Mouse (Mus musculus): ENCODE data around the gene Acta1. TPM values are rescaled to one million over a fixed set of nuclear protein-coding genes. Genes with fewer than 3 reads are reported as not detected.

Gene Acta1
- polyA plus RNA-seq, 1 experiment from 2014 or later: 102 TPM

DNA sequence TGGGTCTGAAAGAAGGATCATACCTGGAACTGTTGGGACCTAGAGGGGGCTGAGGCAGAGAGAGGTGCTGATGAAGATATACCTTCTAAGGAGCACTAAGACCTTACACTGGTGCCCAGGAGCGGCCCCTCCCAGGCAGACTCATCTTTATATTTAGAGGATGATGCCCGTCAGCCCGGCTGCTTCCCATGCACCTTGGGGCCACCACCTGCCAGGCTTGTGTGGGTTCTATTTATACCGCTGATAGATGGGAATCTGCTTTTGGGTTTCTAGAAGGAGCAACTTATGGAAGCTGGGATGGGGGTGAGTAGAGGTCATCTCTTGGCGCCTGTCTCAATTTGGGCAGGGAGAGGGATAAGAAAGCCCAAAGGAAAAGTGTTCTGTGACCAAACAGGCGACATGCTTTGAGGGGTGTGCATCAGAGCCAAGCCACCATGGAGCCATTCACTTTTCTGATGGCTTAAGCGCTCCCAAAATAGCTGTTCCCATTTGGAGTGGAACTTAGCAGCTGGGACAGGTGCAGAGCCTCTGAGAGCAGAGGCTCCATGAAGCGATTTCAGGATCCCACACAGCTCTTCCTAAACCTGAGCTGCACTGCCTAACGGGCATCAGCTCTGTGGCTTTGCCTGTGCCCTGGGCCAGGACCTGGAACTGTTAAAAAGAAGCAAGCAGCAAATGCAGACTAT, 1.3 kb upstream of the Acta1 start:
- Histone ChIP-seq H3K36me3 (peaks cover 22% of the 10 kb centered on the region), H3K27me3 (peaks cover 68% of the 10 kb centered on the region), H3K4me3 (replicated peaks) (no peak overlapping the region), H3K27ac (no peak overlapping the region), H3K4me2 (no peak overlapping the region), H3K9me3 (no peaks in the 10 kb centered on the region), H3K4me1 (replicated peaks) (peaks cover 15% of the 10 kb centered on the region), H3K9ac (replicated peaks) (no peak overlapping the region)
- ATAC-seq (ENCODE audit: insufficient number of reproducible peaks, insufficient read depth, low FRiP score, low TSS enrichment, low read depth): no peak
- 70% methylated on average over 9 of the region's 9 CpGs for WGBS

DNA sequence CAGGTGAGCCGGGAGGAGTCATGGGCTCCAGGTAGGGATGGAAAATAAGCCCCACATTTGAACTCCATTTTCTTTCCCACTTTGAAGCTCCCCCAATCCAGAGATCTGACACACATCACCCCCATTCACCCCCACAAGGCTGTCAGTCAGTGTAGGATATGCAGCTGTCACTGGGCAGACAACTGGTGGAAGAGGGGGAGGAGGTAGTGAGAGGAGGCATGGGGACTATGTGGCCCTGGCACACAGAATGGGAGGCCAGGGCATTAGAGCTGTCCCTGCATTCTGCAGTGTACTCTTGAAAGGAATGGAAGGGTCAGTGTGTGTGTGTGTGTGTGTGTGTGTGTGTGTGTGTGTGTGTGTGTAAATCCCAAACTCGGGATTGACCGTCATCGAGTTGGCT, 679 bp upstream of the Acta1 start:
- Histone ChIP-seq H3K4me2 (no peak overlapping the region), H3K9me3 (no peaks in the 10 kb centered on the region), H3K27me3 (peaks cover 74% of the 10 kb centered on the region), H3K36me3 (peaks cover 16% of the 10 kb centered on the region), H3K4me3 (replicated peaks) (no peak overlapping the region), H3K27ac (no peak overlapping the region), H3K4me1 (replicated peaks) (peaks cover 15% of the 10 kb centered on the region), H3K9ac (replicated peaks) (no peak overlapping the region)
- WGBS: 79% methylated on average over 4 of the region's 4 CpGs
- no peak for ATAC-seq (ENCODE audit: insufficient number of reproducible peaks, insufficient read depth, low FRiP score, low TSS enrichment, low read depth)

DNA sequence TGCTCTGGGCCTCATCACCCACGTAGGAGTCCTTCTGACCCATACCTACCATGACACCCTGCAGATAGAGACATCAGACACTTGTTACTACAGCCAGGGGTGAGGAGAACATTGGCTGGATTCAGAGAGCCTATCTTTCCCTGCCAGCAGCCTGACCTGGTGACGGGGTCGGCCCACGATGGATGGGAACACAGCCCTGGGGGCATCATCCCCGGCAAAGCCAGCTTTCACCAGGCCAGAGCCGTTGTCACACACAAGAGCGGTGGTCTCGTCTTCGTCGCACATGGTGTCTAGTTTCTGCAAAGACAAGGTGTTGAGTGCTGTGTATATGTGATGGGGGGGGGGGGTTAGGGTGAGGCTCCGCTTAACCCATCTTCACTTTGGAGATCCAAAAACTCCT, 1.1 kb downstream of the Acta1 start:
- H3K4me1 ChIP-seq (replicated peaks): peaks cover 15% of the 10 kb centered on the region
- H3K4me3 ChIP-seq (replicated peaks): no peak overlapping the region
- H3K9me3 ChIP-seq: no peaks in the 10 kb centered on the region
- H3K36me3 ChIP-seq: no peaks in the 10 kb centered on the region
- H3K27me3 ChIP-seq: peaks cover 76% of the 10 kb centered on the region
- ATAC-seq (ENCODE audit: insufficient number of reproducible peaks, insufficient read depth, low FRiP score, low TSS enrichment, low read depth): no peak
- no peak overlapping the region for H3K27ac ChIP-seq
- no peak overlapping the region for H3K9ac ChIP-seq (replicated peaks)
- no peak overlapping the region for H3K4me2 ChIP-seq
- WGBS: 78% methylated on average over 11 of the region's 11 CpGs

DNA sequence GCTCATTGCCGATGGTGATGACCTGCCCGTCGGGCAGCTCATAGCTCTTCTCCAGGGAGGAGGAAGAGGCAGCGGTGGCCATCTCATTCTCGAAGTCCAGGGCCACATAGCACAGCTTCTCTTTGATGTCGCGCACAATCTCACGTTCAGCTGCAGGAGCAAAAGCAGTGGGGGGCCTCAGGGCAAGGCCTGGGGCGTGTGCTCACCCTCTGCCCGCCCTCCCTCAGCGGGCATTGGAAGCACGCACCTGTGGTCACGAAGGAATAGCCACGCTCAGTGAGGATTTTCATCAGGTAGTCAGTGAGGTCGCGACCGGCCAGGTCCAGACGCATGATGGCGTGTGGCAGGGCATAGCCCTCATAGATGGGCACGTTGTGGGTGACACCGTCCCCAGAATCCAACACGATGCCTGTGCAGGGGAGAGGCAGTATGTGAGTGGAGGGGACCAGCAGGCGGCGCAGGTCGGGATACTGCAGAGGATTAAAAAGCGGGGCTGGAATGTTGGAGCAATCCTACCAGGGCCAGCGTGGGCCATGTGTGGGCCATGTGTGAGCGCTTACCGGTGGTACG, 1.9 kb downstream of the Acta1 start:
- Histone ChIP-seq H3K4me3 (replicated peaks) (peak overlapping the region; percentile 24), H3K4me2 (peak overlapping the region; percentile 53), H3K9me3 (no peaks in the 10 kb centered on the region), H3K4me1 (replicated peaks) (peaks cover 15% of the 10 kb centered on the region), H3K36me3 (no peaks in the 10 kb centered on the region), H3K27ac (0 out of 2 replicates have a peak overlapping the region, but pooled peaks have one; percentile 4), H3K9ac (replicated peaks) (no peak overlapping the region), H3K27me3 (peaks cover 76% of the 10 kb centered on the region)
- 6% methylated on average over 30 of the region's 30 CpGs for WGBS
- ATAC-seq (ENCODE audit: insufficient number of reproducible peaks, insufficient read depth, low FRiP score, low TSS enrichment, low read depth): no peak

DNA sequence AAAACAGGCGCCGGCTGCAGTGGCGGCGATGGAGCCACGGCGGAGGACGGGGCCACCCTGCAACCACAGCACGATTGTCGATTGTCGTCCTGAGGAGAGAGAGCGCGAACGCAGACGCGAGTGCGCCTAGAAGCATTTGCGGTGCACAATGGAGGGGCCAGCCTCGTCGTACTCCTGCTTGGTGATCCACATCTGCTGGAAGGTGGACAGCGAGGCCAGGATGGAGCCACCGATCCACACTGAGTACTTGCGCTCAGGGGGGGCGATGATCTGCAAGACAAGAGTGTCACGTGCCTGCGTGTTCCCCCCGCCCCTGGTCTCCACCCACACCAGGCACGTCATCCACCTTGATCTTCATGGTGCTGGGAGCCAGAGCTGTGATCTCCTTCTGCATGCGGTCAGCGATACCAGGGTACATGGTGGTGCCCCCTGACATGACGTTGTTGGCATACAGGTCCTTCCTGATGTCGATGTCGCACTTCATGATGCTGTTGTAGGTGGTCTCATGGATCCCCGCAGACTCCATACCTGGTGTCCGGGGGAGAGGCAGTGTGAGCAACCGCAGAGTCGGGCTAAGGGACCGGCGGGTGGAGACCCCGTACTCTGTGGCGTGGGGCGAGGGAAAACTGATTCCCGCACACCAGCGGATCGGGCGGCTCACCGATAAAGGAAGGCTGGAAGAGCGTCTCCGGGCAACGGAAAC, 2.5 kb downstream of the Acta1 start:
- H3K4me1 ChIP-seq (replicated peaks): peaks cover 15% of the 10 kb centered on the region
- no peak for ATAC-seq (ENCODE audit: insufficient number of reproducible peaks, insufficient read depth, low FRiP score, low TSS enrichment, low read depth)
- peak overlapping the region; percentile 24 for H3K4me3 ChIP-seq (replicated peaks)
- peak overlapping the region; percentile 53 for H3K4me2 ChIP-seq
- WGBS: 1% methylated on average over 49 of the region's 49 CpGs
- H3K9me3 ChIP-seq: no peaks in the 10 kb centered on the region
- no peaks in the 10 kb centered on the region for H3K36me3 ChIP-seq
- peaks cover 70% of the 10 kb centered on the region for H3K27me3 ChIP-seq
- no peak overlapping the region for H3K27ac ChIP-seq
- no peak overlapping the region for H3K9ac ChIP-seq (replicated peaks)

- WGBS: 0% methylated on average over 11 of the region's 11 CpGs
- Histone ChIP-seq H3K9ac (replicated peaks) (no peak overlapping the region), H3K4me3 (replicated peaks) (peak overlapping the region; percentile 24)
Measured at GRCm38 (mm10) chr8:123891271-123891670, 3.3 kb downstream of the Acta1 start.

GRCm38 (mm10) chr8:123889797-123890196, 4.8 kb downstream of the Acta1 start:
- Histone ChIP-seq H3K36me3 (no peaks in the 10 kb centered on the region), H3K27ac (no peak overlapping the region), H3K4me2 (no peak overlapping the region), H3K4me1 (replicated peaks) (peaks cover 21% of the 10 kb centered on the region), H3K9me3 (no peaks in the 10 kb centered on the region), H3K4me3 (replicated peaks) (no peak overlapping the region), H3K27me3 (peaks cover 69% of the 10 kb centered on the region), H3K9ac (replicated peaks) (no peak overlapping the region)
- 73% methylated on average over 4 of the region's 4 CpGs for WGBS
- ATAC-seq (ENCODE audit: insufficient number of reproducible peaks, insufficient read depth, low FRiP score, low TSS enrichment, low read depth): no peak

More at GRCm38 (mm10) chr8:123891271-123891670, 3.3 kb downstream of the Acta1 start:
- no peaks in the 10 kb centered on the region for H3K36me3 ChIP-seq
- peaks cover 15% of the 10 kb centered on the region for H3K4me1 ChIP-seq (replicated peaks)
- H3K4me2 ChIP-seq: peak overlapping the region; percentile 53
- ATAC-seq (ENCODE audit: insufficient number of reproducible peaks, insufficient read depth, low FRiP score, low TSS enrichment, low read depth): no peak
- no peaks in the 10 kb centered on the region for H3K9me3 ChIP-seq
- no peak overlapping the region for H3K27ac ChIP-seq
- H3K27me3 ChIP-seq: peaks cover 69% of the 10 kb centered on the region

- Histone ChIP-seq H3K27me3 (peaks cover 68% of the 10 kb centered on the region), H3K4me2 (no peak overlapping the region), H3K36me3 (no peaks in the 10 kb centered on the region), H3K9me3 (no peaks in the 10 kb centered on the region), H3K9ac (replicated peaks) (no peak overlapping the region), H3K4me1 (replicated peaks) (peaks cover 26% of the 10 kb centered on the region), H3K4me3 (replicated peaks) (no peak overlapping the region), H3K27ac (no peak overlapping the region)
- 83% methylated on average over 2 of the region's 2 CpGs for WGBS
- ATAC-seq (ENCODE audit: insufficient number of reproducible peaks, insufficient read depth, low FRiP score, low TSS enrichment, low read depth): no peak
Measured at GRCm38 (mm10) chr8:123887956-123888355, 6.6 kb downstream of the Acta1 start.

DNA sequence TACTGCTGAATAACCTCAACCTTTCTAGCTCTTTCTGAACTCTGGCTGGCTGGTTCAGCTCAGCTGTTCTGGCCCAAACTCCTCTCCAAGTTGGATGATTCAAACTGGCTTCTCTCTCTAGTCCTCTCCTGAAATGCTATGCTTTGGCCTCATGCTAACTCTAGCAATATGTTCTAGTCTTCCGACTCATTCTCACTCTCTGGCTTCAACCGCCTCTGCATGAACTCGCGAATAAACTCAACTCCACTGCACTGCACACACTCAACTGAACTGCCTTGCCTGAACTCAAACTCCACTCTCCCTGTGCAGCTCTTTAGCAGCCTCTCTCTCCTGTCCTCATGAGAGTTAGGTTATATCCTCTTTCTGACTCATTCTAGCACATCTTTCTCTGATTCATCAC, 7.4 kb downstream of the Acta1 start:
- H3K27me3 ChIP-seq: peaks cover 60% of the 10 kb centered on the region
- WGBS: 87% methylated on average over 4 of the region's 4 CpGs
- H3K36me3 ChIP-seq: no peaks in the 10 kb centered on the region
- H3K4me3 ChIP-seq (replicated peaks): no peak overlapping the region
- H3K4me1 ChIP-seq (replicated peaks): peaks cover 18% of the 10 kb centered on the region
- no peak overlapping the region for H3K27ac ChIP-seq
- ATAC-seq (ENCODE audit: insufficient number of reproducible peaks, insufficient read depth, low FRiP score, low TSS enrichment, low read depth): no peak
- H3K9me3 ChIP-seq: no peaks in the 10 kb centered on the region
- H3K4me2 ChIP-seq: no peak overlapping the region
- H3K9ac ChIP-seq (replicated peaks): no peak overlapping the region

GRCm38 (mm10) chr8:123884721-123885565, 9.6 kb downstream of the Acta1 start:
- Histone ChIP-seq H3K27ac (no peak overlapping the region), H3K9ac (replicated peaks) (no peak overlapping the region), H3K4me1 (replicated peaks) (0 out of 2 replicates have a peak, but pooled peaks cover 11% of the 10 kb centered on the region), H3K9me3 (no peaks in the 10 kb centered on the region), H3K27me3 (peaks cover 38% of the 10 kb centered on the region), H3K4me3 (replicated peaks) (no peak overlapping the region), H3K4me2 (peak overlapping the region; percentile 19), H3K36me3 (no peaks in the 10 kb centered on the region)
- ATAC-seq (ENCODE audit: insufficient number of reproducible peaks, insufficient read depth, low FRiP score, low TSS enrichment, low read depth): no peak
- 3% methylated on average over 13 of the region's 14 CpGs for WGBS

GRCm38 (mm10) chr8:123883094-123883493, 11.5 kb downstream of the Acta1 start:
- Histone ChIP-seq H3K9ac (replicated peaks) (no peak overlapping the region), H3K4me2 (no peak overlapping the region), H3K27ac (no peak overlapping the region), H3K36me3 (no peaks in the 10 kb centered on the region), H3K4me1 (replicated peaks) (0 out of 2 replicates have a peak, but pooled peaks cover 11% of the 10 kb centered on the region), H3K9me3 (no peaks in the 10 kb centered on the region), H3K4me3 (replicated peaks) (no peak overlapping the region), H3K27me3 (peaks cover 38% of the 10 kb centered on the region)
- 77% methylated on average over 4 of the region's 4 CpGs for WGBS
- ATAC-seq (ENCODE audit: insufficient number of reproducible peaks, insufficient read depth, low FRiP score, low TSS enrichment, low read depth): no peak
